Mouse (Mus musculus) testis, postnatal 14 days (tissue): ENCODE measurements around the gene Gm11992.

ENCODE experiments used
- DNase-seq: peaks from one replicate; pipeline ENCODE4 v3.0.0; 2021; ENCODE audit warnings: low spot score

The Gm11992 gene

GRCm38 (mm10) chr11:9115367-9116120, 67.2 kb downstream of the Gm11992 start:
- no peak for DNase-seq

- DNase-seq = no peak
These were observed 67.7 kb downstream of the Gm11992 start for GRCm38 (mm10) chr11:9116121-9116520.

- no peak for DNase-seq
These were observed 68.5 kb downstream of the Gm11992 start for GRCm38 (mm10) chr11:9116916-9117315.

GRCm38 (mm10) chr11:9117358-9118049, 69.1 kb downstream of the Gm11992 start:
- no peak for DNase-seq

- DNase-seq = no peak
These were observed 69.6 kb downstream of the Gm11992 start, which contains the start of gene Upp1 for GRCm38 (mm10) chr11:9118050-9118420. Gene Upp1 (plus strand): TSS chr11:9118103.

- DNase-seq = no peak
These were observed 70.2 kb downstream of the Gm11992 start for GRCm38 (mm10) chr11:9118421-9119121.
